ENCODE assay signal across 18 mouse cellular contexts in genomic region chr12:31083007-31083406, GRCm38 (mm10). TPM values are rescaled to one million over a fixed set of nuclear protein-coding genes. Genes with fewer than 3 reads are reported as not detected.
DNase-seq lines count a peak whose midpoint lies in the region; ATAC-seq and TF ChIP-seq lines count a peak whose summit lies in the region.
"Had no signal": no experiment of that assay in that cellular context is flagged by ENCODE, and none has a peak within 500 bp of the region (broad histone marks: within the 10 kb centered on the region; RNA-seq: fewer than 3 reads in every experiment).

No protein-coding gene starts in this region.

- no peaks in the 10 kb centered on the region for H3K36me3 ChIP-seq in liver, embryonic 16.5 days (ENCODE audit: control insufficient read depth, insufficient read depth)
- H3K36me3 ChIP-seq in stomach, postnatal 0 days (ENCODE audit: control insufficient read depth, insufficient read depth, low read length): no peaks in the 10 kb centered on the region
- H3K36me3 ChIP-seq: heart, embryonic 10.5 days; hindbrain, embryonic 15.5 days; midbrain, embryonic 15.5 days had no signal

- TF ChIP-seq CTCF in stomach, postnatal 0 days (IDR thresholded peaks at IDR 0.05; ENCODE audit: low read depth): no peak

- ATAC-seq in liver, embryonic 16.5 days (ENCODE audit: low read depth): peak; percentile 53
- ATAC-seq in stomach, postnatal 0 days (ENCODE audit: low FRiP score, low TSS enrichment): peak; percentile 66
- ATAC-seq: midbrain, embryonic 15.5 days had no signal

- DNase-seq in ovary, adult 18-20 months (ENCODE audit: low spot score): peak; percentile 35
- no peak for DNase-seq in ovary, postnatal 14 days (ENCODE audit: low spot score)
- DNase-seq in liver: peak; percentile 45
- DNase-seq in stomach, postnatal 0 days (ENCODE audit: low spot score): no peak
- no peak for DNase-seq in spleen, adult 18-20 months
- DNase-seq in retina, embryonic 14.5 days (ENCODE audit: low spot score): no peak
- DNase-seq: cerebellum, postnatal 25 days; gastrocnemius, postnatal 36 days; heart, postnatal 36 days; kidney, adult 8-10 months; kidney, postnatal 4 days; lung, adult 18-20 months; thymus, postnatal 4 days had no signal

- 4% methylated on average over 4 of the region's 4 CpGs for WGBS in liver, embryonic 16.5 days (ENCODE audit: insufficient replicate concordance)
- WGBS in stomach, postnatal 0 days: 34% methylated on average over 4 of the region's 4 CpGs

- no peak overlapping the region for H3K4me2 ChIP-seq in liver, embryonic 16.5 days (ENCODE audit: low read depth, low read length)
- no peak overlapping the region for H3K4me2 ChIP-seq in stomach, postnatal 0 days (replicated peaks; ENCODE audit: low read depth)
- H3K4me2 ChIP-seq: hindbrain, embryonic 15.5 days; midbrain, embryonic 15.5 days had no signal

- no peak overlapping the region for H3K4me3 ChIP-seq in liver, embryonic 16.5 days (ENCODE audit: low read depth, low read length)
- H3K4me3 ChIP-seq in stomach, postnatal 0 days (ENCODE audit: low read depth, low read length): no peak overlapping the region
- H3K4me3 ChIP-seq: heart, embryonic 10.5 days; hindbrain, embryonic 15.5 days; midbrain, embryonic 15.5 days had no signal

- no peaks in the 10 kb centered on the region for H3K9me3 ChIP-seq in liver, embryonic 16.5 days (replicated peaks; ENCODE audit: control insufficient read depth, low read length)
- no peaks in the 10 kb centered on the region for H3K9me3 ChIP-seq in stomach, postnatal 0 days (ENCODE audit: control insufficient read depth, low read length)
- H3K9me3 ChIP-seq: heart, embryonic 10.5 days; hindbrain, embryonic 15.5 days; midbrain, embryonic 15.5 days had no signal

- no peak for TF ChIP-seq EP300 in stomach, postnatal 0 days (optimal IDR thresholded peaks at IDR 0.05)

- peak overlapping the region; percentile 45; the same call in 1 of the 2 replicates for H3K27ac ChIP-seq in liver, embryonic 16.5 days (ENCODE audit: low read length)
- peak overlapping the region; percentile 73 for H3K27ac ChIP-seq in stomach, postnatal 0 days (replicated peaks)
- H3K27ac ChIP-seq: heart, embryonic 10.5 days; hindbrain, embryonic 15.5 days; macrophage; midbrain, embryonic 15.5 days had no signal

- H3K4me1 ChIP-seq in liver, embryonic 16.5 days (ENCODE audit: control insufficient read depth, low read depth, low read length): peaks cover 52% of the 10 kb centered on the region
- peaks cover 4% of the 10 kb centered on the region for H3K4me1 ChIP-seq in stomach, postnatal 0 days (replicated peaks; ENCODE audit: control insufficient read depth, insufficient read depth)
- H3K4me1 ChIP-seq: hindbrain, embryonic 15.5 days; midbrain, embryonic 15.5 days had no signal

- H3K9ac ChIP-seq in liver, embryonic 16.5 days (ENCODE audit: low read depth, low read length): no peak overlapping the region
- no peak overlapping the region for H3K9ac ChIP-seq in stomach, postnatal 0 days (ENCODE audit: low read length)
- H3K9ac ChIP-seq: hindbrain, embryonic 15.5 days; midbrain, embryonic 15.5 days had no signal

- H3K27me3 ChIP-seq in liver, embryonic 16.5 days (ENCODE audit: control insufficient read depth, insufficient read depth, low read depth, low read length): no peaks in the 10 kb centered on the region
- H3K27me3 ChIP-seq in stomach, postnatal 0 days (ENCODE audit: control insufficient read depth, insufficient read depth, low read length): no peaks in the 10 kb centered on the region
- H3K27me3 ChIP-seq: hindbrain, embryonic 15.5 days; midbrain, embryonic 15.5 days had no signal

RNA-seq across cellular contexts. Expression of gene Fam110c, which starts 9.3 kb away (rescaled TPM):
- polyA plus RNA-seq in liver, embryonic 16.5 days (2015; fragmentation: Nextera tagmentation; extraction: Ambion mirVana): 3.0 and 3.4 TPM in 2 replicates
- 9.1 and 9.5 TPM in 2 replicates for polyA plus RNA-seq in stomach, postnatal 0 days (2015; fragmentation: Nextera tagmentation; extraction: Ambion mirVana)

Comparison
In these comparisons a context has a peak if more than half of its experiments do, and no peak if none do; other contexts are left out.
1. DNase-seq: peak in ovary, adult 18-20 months (single experiment) and liver (single experiment); none in ovary, postnatal 14 days (single experiment), stomach, postnatal 0 days (single experiment), spleen, adult 18-20 months (0 of 2) and retina, embryonic 14.5 days (single experiment).